Mouse (Mus musculus) hindbrain, embryonic 10.5 days (tissue): Measurements from ENCODE around the gene Ptprt. TPM values are rescaled to one million over a fixed set of nuclear protein-coding genes. Genes with fewer than 3 reads are reported as not detected.

Experiments used
- DNase-seq: peaks from one replicate; pipeline ENCODE4 v3.0.0-alpha.2; 2017; ENCODE audit warnings: low spot score
- H3K27ac ChIP-seq: fragments of 300-500 bp; sonication (generic); 2 replicates; pipeline ENCODE4 v1.5.1; 2016; ENCODE audit warnings: mild to moderate bottlenecking, moderate library complexity
- H3K27me3 ChIP-seq: fragments of 300-500 bp; sonication (generic); 2 replicates; pipeline ENCODE4 v1.6.1; 2016; ENCODE audit warnings: mild to moderate bottlenecking; ENCODE audit not compliant: poor library complexity, insufficient read depth, severe bottlenecking
- H3K36me3 ChIP-seq: fragments of 300-500 bp; sonication (generic); 2 replicates; pipeline ENCODE4 v1.6.1; 2016; ENCODE audit warnings: mild to moderate bottlenecking, moderate library complexity
- H3K4me1 ChIP-seq: fragments of 300-500 bp; sonication (generic); replicated peaks from 2 replicates; pipeline ENCODE4 v1.6.1; 2016; ENCODE audit warnings: mild to moderate bottlenecking
- H3K4me3 ChIP-seq: fragments of 300-500 bp; sonication (generic); 2 replicates; pipeline ENCODE4 v1.5.1; 2016; ENCODE audit warnings: mild to moderate bottlenecking, moderate library complexity
- H3K9me3 ChIP-seq: fragments of 300-500 bp; sonication (generic); 2 replicates; pipeline ENCODE4 v1.6.1; 2016; ENCODE audit warnings: mild to moderate bottlenecking, moderate library complexity
- WGBS: fragments of 180-500 bp; shearing (Covaris S2); methylation state at CpG from one replicate; pipeline ENCODE4 v1.1.7; 2016; 5-methylcytosine and 5-hydroxymethylcytosine counted together
- polyA plus RNA-seq: library from polyadenylated mRNA; unstranded; fragments of >200 nt; fragmentation: Nextera tagmentation; extraction: Ambion mirVana; gene quantifications from 2 replicates; pipeline ENCODE4 v1.2.1, GENCODE M21; 2016

The Ptprt gene
- polyA plus RNA-seq, 1 experiment from 2014 or later: 1.7 TPM

DNA sequence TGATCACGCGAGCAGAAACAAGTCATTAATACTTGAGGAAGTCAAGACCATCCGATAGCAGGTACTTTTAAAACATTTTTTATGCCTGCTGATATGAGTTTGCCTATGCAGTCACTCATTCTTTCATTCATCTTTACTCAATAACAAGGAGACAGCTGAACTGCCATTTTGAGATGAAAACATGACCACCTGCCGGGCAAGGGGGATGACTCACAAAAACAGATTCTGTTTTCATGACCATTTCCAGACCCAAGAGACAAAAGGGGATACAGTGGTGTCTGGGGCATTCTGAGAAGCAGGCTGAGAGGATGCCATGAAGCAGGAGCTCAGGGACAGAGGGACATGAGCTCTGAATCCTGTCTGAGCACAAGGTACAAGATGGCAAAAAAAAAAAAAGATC is 6.5 kb downstream of the Ptprt start:
- 83% methylated on average over 4 of the region's 4 CpGs for WGBS
- DNase-seq: no peak
- H3K4me1 ChIP-seq: peaks cover 8% of the 10 kb centered on the region
- H3K27ac ChIP-seq: no peak overlapping the region
- H3K9me3 ChIP-seq: no peaks in the 10 kb centered on the region
- H3K36me3 ChIP-seq: no peaks in the 10 kb centered on the region
- H3K27me3 ChIP-seq: peaks cover 36% of the 10 kb centered on the region
- H3K4me3 ChIP-seq: no peak overlapping the region

DNA sequence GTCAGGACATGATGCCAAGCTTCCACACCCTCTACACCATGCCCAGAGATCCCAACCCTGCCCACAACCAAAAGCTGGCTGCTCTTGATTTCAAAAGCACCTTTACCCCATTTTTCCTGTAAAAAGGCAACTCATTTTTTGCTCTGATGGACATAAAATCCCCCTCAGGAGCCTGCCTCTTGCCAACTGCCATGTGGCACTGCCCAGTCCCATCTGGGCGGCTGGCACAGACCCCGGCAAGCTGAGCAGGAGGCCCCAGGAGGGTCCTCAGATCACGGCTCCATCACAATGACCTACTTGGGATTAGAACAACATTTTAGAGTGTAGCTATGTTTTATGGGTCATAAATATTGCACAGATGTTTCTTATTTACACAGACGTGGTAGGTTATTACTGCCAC is 22.3 kb downstream of the Ptprt start:
- Histone ChIP-seq H3K4me1 (peaks cover 26% of the 10 kb centered on the region), H3K27ac (no peak overlapping the region), H3K36me3 (no peaks in the 10 kb centered on the region), H3K4me3 (no peak overlapping the region), H3K27me3 (peaks cover 8% of the 10 kb centered on the region), H3K9me3 (no peaks in the 10 kb centered on the region)
- 80% methylated on average over 4 of the region's 4 CpGs for whole genome bisulfite sequencing
- DNase-seq: no peak

DNA sequence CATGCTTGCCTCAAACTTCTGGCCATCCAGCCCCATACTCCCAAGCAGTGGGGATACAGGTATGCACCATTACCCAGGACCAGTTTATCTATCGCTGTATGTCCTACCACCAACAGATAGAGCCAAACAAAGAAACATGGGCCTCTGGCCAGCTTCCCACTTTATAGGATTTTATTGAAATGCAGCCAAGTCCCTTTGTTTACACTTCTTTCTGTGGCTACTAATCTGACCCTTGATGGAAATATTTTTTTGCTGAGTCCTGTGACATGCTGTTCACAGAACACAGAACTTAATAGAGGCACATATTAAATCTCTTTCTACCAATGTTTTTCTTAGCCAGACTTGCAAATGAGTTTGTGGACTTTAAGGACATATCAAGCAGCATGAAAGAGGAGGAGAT is 23.4 kb downstream of the Ptprt start:
- peaks cover 26% of the 10 kb centered on the region for H3K4me1 ChIP-seq
- no peak overlapping the region for H3K27ac ChIP-seq
- peaks cover 8% of the 10 kb centered on the region for H3K27me3 ChIP-seq
- H3K9me3 ChIP-seq: no peaks in the 10 kb centered on the region
- no peaks in the 10 kb centered on the region for H3K36me3 ChIP-seq
- no peak for DNase-seq
- H3K4me3 ChIP-seq: no peak overlapping the region
- WGBS: 89% methylated on average over 1 of the region's 1 CpGs

DNA sequence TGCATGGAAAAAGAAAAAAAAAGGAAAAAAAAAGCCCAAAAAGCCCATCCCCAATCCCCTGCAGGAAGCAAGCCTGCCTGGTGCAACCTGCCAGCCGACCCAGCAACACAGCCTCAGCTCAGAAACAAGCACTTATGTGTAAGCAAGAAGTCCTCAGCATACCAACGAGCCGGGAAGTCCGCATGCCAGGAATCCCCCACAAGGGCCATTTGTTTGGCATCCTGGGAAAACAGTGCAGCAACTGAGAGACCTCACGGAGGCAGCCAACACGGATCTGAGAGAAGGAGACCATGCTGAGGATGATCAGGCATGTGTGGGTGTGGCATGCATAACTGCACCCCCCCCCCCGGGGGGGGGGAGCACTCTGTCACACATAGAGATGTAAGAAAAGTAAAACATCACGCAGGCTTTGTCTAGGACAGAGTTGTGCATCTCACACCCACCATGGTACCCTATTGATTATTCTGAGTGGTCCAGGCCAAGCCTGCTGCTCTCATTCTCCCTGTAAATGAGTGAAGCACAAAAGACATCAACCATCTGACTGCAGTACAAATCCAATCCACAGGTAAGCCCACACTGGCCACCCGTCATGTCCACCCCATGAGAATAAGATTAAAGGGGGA is 24.4 kb downstream of the Ptprt start:
- Histone ChIP-seq H3K36me3 (no peaks in the 10 kb centered on the region), H3K27me3 (peaks cover 8% of the 10 kb centered on the region), H3K27ac (no peak overlapping the region), H3K4me3 (no peak overlapping the region), H3K9me3 (no peaks in the 10 kb centered on the region), H3K4me1 (peaks cover 24% of the 10 kb centered on the region)
- no peak for DNase-seq
- WGBS: 46% methylated on average over 9 of the region's 9 CpGs

DNA sequence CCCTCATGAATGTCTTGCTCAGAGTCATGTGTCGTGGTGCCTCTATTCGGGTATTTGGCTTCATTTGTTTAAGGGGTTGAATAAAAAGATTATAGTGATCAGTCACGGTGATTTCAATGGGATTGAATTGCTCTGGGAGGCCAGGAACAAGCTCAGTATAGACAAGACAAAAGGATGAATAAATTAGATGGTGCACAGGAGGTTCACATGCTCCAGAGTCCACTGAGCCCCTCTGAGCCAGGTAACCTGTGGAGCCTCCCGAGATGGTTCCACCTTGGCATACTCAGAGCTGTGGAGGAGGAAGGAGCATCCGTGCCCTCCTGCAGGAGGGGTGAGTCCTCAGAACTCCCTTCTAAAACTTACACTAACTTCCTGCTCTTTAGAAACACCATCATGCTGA is 26.0 kb downstream of the Ptprt start:
- DNase-seq: no peak
- Histone ChIP-seq H3K36me3 (no peaks in the 10 kb centered on the region), H3K4me3 (no peak overlapping the region), H3K4me1 (peaks cover 20% of the 10 kb centered on the region), H3K27me3 (peaks cover 8% of the 10 kb centered on the region), H3K9me3 (no peaks in the 10 kb centered on the region), H3K27ac (no peak overlapping the region)
- 51% methylated on average over 5 of the region's 5 CpGs for WGBS

DNA sequence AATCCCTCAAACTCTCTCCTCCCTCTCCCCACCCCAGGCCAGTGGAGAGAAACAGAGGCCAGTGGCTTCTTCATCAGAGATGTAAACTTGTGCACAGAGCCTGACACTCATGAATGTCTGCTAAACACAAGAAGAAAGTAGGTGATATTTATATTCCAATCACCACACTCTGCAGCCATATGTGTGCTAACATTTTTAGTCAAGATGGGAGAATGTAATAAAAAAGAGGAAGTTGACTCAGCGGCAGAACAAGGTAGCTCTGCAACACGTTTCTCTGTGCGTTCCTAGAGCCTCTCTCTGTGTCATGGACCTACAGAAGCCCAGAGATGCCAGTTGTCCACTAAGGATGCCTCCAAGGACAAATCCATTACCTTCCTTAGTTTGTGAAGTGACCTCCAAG is 34.9 kb downstream of the Ptprt start:
- DNase-seq: no peak
- H3K27ac ChIP-seq: no peak overlapping the region
- H3K4me3 ChIP-seq: no peak overlapping the region
- no peaks in the 10 kb centered on the region for H3K36me3 ChIP-seq
- WGBS: 96% methylated on average over 3 of the region's 3 CpGs
- no peaks in the 10 kb centered on the region for H3K9me3 ChIP-seq
- no peaks in the 10 kb centered on the region for H3K27me3 ChIP-seq
- H3K4me1 ChIP-seq: no peaks in the 10 kb centered on the region

DNA sequence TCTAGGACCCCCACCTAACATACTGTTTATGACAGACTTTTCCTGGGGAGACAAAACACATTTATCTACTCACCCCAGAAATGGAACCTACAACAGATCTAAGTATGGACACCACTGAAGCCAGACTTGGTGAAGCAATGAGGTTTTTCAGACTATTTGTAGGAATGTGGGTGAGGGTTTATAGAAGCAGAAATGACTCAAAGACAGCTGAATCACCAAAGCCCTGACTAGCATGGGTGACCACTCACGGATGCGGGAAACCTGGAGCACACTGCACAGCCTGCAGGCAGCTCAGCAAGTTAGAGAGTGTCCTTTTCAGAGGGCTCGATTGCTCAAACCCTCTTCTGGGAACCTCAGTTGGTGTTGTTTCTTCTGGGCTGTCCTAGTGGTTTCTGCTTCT is 36.2 kb downstream of the Ptprt start:
- Histone ChIP-seq H3K27ac (no peak overlapping the region), H3K27me3 (no peaks in the 10 kb centered on the region), H3K4me3 (no peak overlapping the region), H3K9me3 (no peaks in the 10 kb centered on the region), H3K36me3 (no peaks in the 10 kb centered on the region), H3K4me1 (no peaks in the 10 kb centered on the region)
- WGBS: 90% methylated on average over 3 of the region's 3 CpGs
- DNase-seq: no peak

DNA sequence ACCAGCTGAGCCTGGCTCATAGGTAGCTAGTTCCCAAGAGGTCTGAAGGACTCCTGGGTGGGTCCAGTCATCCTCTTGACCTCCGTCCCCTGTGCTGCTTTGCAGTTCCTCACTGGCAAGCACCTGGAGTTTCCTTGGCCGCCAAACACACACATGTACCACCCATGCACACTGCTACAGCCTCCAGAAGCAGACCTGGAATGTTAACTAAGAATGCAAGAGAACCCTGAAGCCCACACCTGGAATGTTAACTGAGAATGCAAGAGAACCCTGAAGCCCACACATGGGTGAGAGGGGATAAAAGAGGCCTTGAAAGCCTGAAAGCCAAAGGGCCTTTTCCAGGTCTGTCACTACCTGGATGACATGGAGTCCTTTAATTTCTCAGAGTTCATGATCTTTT is 46.7 kb downstream of the Ptprt start:
- H3K4me3 ChIP-seq: no peak overlapping the region
- WGBS: 88% methylated on average over 2 of the region's 2 CpGs
- no peaks in the 10 kb centered on the region for H3K27me3 ChIP-seq
- H3K36me3 ChIP-seq: no peaks in the 10 kb centered on the region
- H3K4me1 ChIP-seq: no peaks in the 10 kb centered on the region
- DNase-seq: no peak
- H3K9me3 ChIP-seq: no peaks in the 10 kb centered on the region
- H3K27ac ChIP-seq: no peak overlapping the region

DNA sequence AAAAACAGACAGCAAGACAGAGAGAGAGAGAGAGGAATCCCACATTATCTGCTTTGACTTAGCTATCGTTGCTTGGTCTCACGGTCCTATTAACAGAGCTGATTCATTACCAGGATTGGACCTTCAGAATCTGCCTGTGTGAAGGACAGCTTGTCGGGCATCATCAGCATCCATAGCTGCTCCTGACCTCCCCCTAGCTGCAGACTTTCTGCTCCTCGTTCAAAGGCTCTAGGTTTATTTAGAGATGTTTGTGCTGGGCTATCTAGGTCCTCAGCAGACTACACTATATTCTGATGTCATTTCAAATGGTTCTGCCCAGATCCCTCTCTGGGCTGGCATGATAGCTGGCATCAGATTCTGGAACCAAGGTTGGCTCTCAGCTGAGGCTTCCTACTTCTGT is 47.5 kb downstream of the Ptprt start:
- H3K9me3 ChIP-seq: no peaks in the 10 kb centered on the region
- H3K36me3 ChIP-seq: no peaks in the 10 kb centered on the region
- no peak for DNase-seq
- H3K4me1 ChIP-seq: no peaks in the 10 kb centered on the region
- H3K27me3 ChIP-seq: no peaks in the 10 kb centered on the region
- WGBS: 80% methylated on average over 4 of the region's 4 CpGs
- H3K4me3 ChIP-seq: no peak overlapping the region
- H3K27ac ChIP-seq: no peak overlapping the region

DNA sequence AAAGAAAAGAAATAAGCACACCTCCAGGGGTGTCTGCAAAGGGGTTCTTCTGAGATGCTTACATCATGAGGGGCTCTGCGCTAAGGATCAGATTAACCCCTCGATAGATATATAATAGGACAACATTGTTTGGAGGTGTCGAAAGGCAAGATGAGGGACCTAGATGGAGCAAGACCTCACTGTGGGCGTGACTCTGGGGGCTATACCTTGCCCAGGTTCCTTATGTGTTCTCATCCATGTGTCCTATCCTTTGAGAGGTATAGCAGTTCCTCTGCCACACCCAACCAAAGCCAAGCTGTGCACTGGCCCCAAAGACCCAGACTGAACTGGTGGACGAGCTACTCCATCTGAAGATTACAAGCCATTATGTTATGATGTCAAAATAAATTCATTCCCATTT is 58.2 kb downstream of the Ptprt start:
- DNase-seq: no peak
- Histone ChIP-seq H3K27ac (no peak overlapping the region), H3K9me3 (no peaks in the 10 kb centered on the region), H3K4me3 (no peak overlapping the region), H3K36me3 (no peaks in the 10 kb centered on the region), H3K4me1 (no peaks in the 10 kb centered on the region), H3K27me3 (no peaks in the 10 kb centered on the region)
- WGBS: 95% methylated on average over 5 of the region's 5 CpGs

DNA sequence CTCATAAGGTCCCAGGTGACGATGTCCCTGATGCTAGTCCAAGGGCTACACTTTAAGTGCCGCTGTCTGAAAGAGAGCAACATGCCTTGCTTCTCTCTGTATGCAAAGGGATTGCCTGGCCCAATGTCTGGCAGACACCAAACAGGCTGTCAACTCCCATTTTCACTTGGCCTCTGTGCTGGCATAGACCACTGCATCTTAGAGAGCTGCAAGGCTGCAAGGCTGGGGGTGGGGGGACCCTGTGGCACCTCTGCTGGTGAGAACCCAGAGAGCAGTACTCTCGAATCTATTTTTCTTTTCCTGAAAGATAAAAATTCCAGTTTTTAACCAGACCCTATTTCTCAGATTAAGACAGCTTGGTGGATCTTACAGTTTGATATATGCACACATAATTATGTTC is 69.6 kb downstream of the Ptprt start:
- no peak overlapping the region for H3K4me3 ChIP-seq
- no peaks in the 10 kb centered on the region for H3K36me3 ChIP-seq
- H3K9me3 ChIP-seq: no peaks in the 10 kb centered on the region
- H3K4me1 ChIP-seq: no peaks in the 10 kb centered on the region
- no peak for DNase-seq
- no peaks in the 10 kb centered on the region for H3K27me3 ChIP-seq
- WGBS: 94% methylated on average over 3 of the region's 3 CpGs
- H3K27ac ChIP-seq: no peak overlapping the region

DNA sequence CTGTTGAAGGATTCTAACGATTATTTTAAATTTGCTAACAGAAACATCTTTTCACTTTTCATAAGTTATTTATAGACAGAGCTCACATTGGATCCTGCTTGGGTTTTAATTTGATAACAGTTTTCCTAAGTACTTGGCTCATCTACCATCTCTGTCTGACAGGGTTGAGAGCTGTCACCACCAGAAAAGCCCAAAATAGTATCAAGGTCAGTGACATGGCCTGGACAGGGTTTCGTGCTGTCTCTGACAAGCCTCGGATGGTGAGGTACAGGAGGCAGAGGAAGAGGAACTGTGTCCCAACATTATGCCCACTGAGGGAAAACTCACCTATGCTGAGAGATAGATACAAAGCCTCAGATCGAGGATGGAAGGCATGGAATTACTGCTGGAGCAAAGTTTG is 79.3 kb downstream of the Ptprt start:
- H3K27me3 ChIP-seq: no peaks in the 10 kb centered on the region
- 80% methylated on average over 4 of the region's 4 CpGs for WGBS
- H3K27ac ChIP-seq: no peak overlapping the region
- no peaks in the 10 kb centered on the region for H3K9me3 ChIP-seq
- no peaks in the 10 kb centered on the region for H3K36me3 ChIP-seq
- DNase-seq: no peak
- no peaks in the 10 kb centered on the region for H3K4me1 ChIP-seq
- H3K4me3 ChIP-seq: no peak overlapping the region

DNA sequence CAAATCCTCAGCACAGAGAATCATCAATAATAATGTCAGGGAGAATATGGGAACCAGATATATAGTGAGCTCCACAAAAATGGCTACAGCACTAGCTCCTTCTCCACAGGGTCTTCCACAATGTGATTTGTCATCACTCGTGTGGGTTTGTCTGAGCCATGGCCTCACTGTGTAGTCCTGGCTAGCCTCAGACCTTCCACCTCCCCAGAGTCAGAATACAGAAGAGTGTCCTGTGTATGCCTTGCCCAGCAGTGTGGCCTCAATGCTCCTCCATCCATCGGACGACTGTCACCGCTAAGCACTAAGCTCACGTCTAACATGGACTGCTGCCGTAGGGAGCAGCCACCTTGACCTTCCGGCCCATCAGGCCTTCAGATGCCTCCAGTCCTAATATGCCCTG is 83.1 kb downstream of the Ptprt start:
- no peak overlapping the region for H3K27ac ChIP-seq
- no peaks in the 10 kb centered on the region for H3K4me1 ChIP-seq
- no peak for DNase-seq
- no peaks in the 10 kb centered on the region for H3K9me3 ChIP-seq
- 91% methylated on average over 7 of the region's 7 CpGs for WGBS
- H3K4me3 ChIP-seq: no peak overlapping the region
- H3K27me3 ChIP-seq: no peaks in the 10 kb centered on the region
- no peaks in the 10 kb centered on the region for H3K36me3 ChIP-seq

DNA sequence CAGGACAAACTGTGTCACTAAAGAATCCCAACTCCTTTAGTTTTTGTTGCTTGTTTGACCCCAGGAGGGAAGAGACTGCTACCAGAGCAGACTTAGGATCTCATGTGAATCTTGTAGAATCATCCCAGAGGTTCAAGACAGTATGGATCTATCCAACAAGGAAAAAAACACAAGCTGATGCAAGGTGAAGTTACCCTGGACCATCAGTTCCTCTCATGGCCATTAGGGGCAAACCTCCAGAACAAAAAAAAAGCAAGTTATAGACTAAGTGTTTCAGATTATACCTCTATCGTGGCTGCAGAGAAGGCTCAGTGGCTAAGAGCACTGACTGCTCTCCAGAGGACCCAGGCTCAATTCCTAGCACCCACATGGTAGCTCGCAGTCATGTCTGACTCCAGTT is 88.1 kb downstream of the Ptprt start:
- H3K4me1 ChIP-seq: no peaks in the 10 kb centered on the region
- no peaks in the 10 kb centered on the region for H3K27me3 ChIP-seq
- no peak overlapping the region for H3K4me3 ChIP-seq
- H3K27ac ChIP-seq: no peak overlapping the region
- H3K36me3 ChIP-seq: no peaks in the 10 kb centered on the region
- 76% methylated on average over 2 of the region's 2 CpGs for WGBS
- H3K9me3 ChIP-seq: no peaks in the 10 kb centered on the region
- DNase-seq: no peak
